Mouse (Mus musculus) A20 (cell line): ENCODE results near the gene Uqcrh.

Experiments used
- DNase-seq: peaks from one replicate; pipeline ENCODE4 v3.0.0-alpha.2; 2011; ENCODE audit warnings: low read depth, low spot score

Uqcrh gene

GRCm38 (mm10) chr4:116074861-116075620 lies at the start of gene Uqcrh, which contains the start of gene Lrrc41:
Gene Uqcrh (minus strand): TSS chr4:116075071.
Gene Lrrc41 (plus strand): TSS chr4:116075269.
- peak; percentile 98 for DNase-seq

- peak; percentile 92 for DNase-seq
Observed at GRCm38 (mm10) chr4:116123602-116124519, 49.0 kb upstream of the Uqcrh start, which contains the start of the genes Rad54l and Pomgnt1. Gene Rad54l (minus strand): TSS chr4:116123690. Gene Pomgnt1 (plus strand): TSS chr4:116123840.

- peak; percentile 49 for DNase-seq
Observed at GRCm38 (mm10) chr4:116122762-116123161, 47.9 kb upstream of the Uqcrh start.

GRCm38 (mm10) chr4:116111486-116111885 lies 36.6 kb upstream of the Uqcrh start:
- no peak for DNase-seq

- no peak for DNase-seq
Observed at GRCm38 (mm10) chr4:116110695-116111094, 35.8 kb upstream of the Uqcrh start.

- no peak for DNase-seq
Observed at GRCm38 (mm10) chr4:116105278-116105677, 30.4 kb upstream of the Uqcrh start.

GRCm38 (mm10) chr4:116100959-116101358 lies 26.1 kb upstream of the Uqcrh start:
- DNase-seq = no peak

- no peak for DNase-seq
Observed at GRCm38 (mm10) chr4:116097211-116097610, 22.3 kb upstream of the Uqcrh start.

GRCm38 (mm10) chr4:116096291-116096690 lies 21.4 kb upstream of the Uqcrh start:
- DNase-seq = no peak

GRCm38 (mm10) chr4:116088510-116089249 lies 13.8 kb upstream of the Uqcrh start:
- no peak for DNase-seq

GRCm38 (mm10) chr4:116077240-116078095 lies 2.6 kb upstream of the Uqcrh start:
- DNase-seq = peak; percentile 24

- peak; percentile 77 for DNase-seq
Observed at GRCm38 (mm10) chr4:116076369-116077231, 1.7 kb upstream of the Uqcrh start.

- peak; percentile 84 for DNase-seq
Observed at GRCm38 (mm10) chr4:116075631-116076368, 929 bp upstream of the Uqcrh start.

- DNase-seq = peak; percentile 76
Observed at GRCm38 (mm10) chr4:116074145-116074675, 661 bp downstream of the Uqcrh start.

GRCm38 (mm10) chr4:116073146-116073545 lies 1.7 kb downstream of the Uqcrh start:
- DNase-seq = peak; percentile 44

GRCm38 (mm10) chr4:116070116-116070515 lies 4.8 kb downstream of the Uqcrh start:
- no peak for DNase-seq

GRCm38 (mm10) chr4:116063855-116064254 lies 11.0 kb downstream of the Uqcrh start:
- DNase-seq = no peak

- no peak for DNase-seq
Observed at GRCm38 (mm10) chr4:116059012-116059726, 15.7 kb downstream of the Uqcrh start.
